Mouse (Mus musculus) mouse embryonic stem cell (cell line): ENCODE results near the gene Dhrs3.

Source experiments
- in situ Hi-C, 2 experiments: fragments of 300-500 bp; cut with MboI; formaldehyde crosslinking; loops; 1 replicate in 1 of 2; 3 replicates in 1 of 2; pipeline ENCODE4 v1.14.3; 2019 to 2020; ENCODE audit warnings: low sequenced_read_pairs in 2 of 2, low pct_unique_long_range_greater_than_20kb in 1 of 2, mixed read lengths in 1 of 2; ENCODE audit not compliant: unreplicated experiment in 1 of 2

Dhrs3 gene

DNA sequence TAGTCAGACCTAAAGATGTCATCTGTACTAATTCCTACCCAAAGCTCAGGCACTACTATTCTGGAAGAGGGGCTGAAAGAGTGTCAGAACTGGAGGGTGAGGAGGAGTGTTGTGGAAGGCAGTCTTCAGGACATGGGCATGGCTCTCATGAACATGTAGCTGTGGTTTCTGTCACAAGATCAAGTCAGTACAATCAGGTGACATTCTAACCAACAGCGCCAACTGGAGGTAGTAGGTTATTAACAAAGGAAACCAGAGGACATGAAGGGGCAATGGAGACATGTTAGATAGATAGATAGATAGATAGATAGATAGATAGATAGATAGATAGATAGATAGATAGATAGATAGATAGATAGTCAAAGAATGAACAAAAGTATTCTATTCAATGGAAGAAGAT lies 60.8 kb downstream of the Dhrs3 start:
- in situ Hi-C loops, result no loop called here

DNA sequence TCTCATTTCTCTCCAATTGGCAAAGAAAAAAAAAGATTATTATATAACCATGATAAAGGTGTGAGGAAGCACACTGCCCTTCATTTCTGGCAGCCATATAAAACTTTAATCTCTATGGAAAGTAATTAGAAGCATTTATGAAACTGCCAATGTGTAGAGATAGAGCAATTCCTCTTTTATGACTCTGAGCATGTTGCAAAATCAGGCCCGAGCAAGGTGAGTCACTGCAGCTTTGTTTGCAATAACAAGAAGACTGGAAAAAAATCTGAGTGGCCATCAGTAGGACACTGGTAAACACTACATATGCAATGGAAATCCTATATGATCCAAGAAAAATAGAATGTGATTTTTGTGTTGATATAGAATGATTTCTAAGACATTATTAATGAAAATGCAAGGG lies 63.2 kb downstream of the Dhrs3 start:
- in situ Hi-C loops, result no loop called here

DNA sequence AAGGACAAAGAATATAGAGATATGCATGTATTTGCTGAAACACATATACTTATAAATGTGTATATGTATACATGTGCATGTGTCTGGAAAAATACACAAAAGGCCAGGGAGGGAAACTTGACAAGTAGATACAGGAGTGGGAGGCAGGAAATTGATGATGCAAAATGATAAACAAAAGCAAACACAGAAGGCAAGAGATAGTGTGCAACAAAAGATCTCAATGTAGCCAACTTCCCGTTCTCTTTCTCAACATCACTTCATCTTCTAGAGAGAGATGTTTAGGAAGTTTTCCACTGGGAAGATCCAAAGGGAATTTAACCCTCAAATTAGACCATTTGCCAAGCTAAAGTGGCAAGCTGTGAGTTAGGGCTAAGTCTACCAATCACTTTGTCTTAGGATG lies 63.7 kb downstream of the Dhrs3 start:
- in situ Hi-C loops, result no loop called here

DNA sequence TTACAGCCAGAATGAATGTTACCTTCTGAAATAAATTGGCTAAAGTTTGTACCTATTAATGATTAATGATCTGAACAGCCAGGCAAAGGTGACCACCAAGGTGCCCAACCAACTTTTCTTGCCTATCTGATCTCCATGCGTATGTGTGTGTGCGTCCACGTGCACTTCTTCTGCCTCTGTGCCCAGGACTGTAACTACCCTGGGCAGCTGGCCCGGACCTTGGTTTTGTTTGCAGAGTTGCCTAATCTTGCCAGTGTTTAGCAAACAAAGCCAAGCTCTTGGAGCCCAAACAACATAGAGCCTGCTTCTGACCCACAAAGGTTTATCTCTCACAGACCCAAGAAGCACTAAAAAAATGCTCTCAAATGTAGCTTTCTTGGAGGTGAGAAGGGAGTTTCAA lies 64.6 kb downstream of the Dhrs3 start:
- in situ Hi-C loops, result no loop called here

DNA sequence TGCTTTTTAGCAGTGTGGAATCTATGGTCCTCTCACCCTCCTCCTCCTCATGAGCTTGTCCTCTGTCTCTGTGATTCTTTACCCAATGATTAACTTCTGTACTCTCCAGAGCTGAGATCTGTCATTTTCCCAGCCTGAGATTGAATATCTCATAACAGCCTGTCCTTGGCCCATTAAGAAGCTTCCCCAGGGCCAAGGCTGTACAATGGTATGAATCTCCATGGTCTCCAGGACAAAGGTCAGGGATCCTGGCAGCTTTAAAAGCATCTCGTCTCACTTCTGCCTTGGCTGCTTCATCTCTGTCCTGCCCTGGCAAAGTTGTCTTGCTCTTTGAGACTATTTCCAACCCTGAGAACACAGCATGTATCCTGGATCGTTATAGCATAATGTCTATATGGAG lies 65.1 kb downstream of the Dhrs3 start:
- in situ Hi-C loops, result no loop called here

DNA sequence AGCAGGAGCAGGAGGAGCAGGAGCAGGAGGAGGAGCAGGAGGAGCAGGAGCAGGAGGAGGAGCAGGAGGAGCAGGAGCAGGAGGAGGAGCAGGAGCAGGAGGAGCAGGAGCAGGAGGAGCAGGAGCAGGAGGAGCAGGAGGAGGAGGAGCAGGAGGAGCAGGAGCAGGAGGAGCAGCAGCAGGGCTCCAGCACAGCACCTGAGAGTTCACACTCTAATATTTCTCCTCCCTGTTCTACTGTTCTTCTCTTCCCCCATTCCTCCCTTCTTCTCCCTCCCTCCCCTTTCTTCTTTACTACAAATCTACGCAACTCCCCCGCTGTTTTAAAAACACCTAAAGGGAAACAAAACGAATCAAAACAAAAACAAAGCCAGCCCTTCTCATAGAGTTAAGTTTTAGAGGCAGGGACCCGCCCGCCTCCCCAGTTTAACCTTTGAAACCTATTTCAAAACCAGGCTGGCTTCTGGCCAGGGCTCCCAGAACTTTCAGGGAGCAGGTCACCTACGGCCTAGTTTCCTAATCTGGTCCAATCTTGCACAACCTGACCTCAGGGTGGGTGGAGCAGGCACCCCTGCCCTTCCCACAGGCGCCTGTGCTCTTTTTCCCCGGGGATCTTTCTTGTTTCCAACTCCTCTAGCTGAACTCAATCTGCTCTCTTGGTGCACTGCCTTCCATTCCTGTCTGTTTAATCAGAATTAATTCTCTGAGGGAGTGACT lies 67.7 kb downstream of the Dhrs3 start:
- in situ Hi-C loops, result no loop called here

DNA sequence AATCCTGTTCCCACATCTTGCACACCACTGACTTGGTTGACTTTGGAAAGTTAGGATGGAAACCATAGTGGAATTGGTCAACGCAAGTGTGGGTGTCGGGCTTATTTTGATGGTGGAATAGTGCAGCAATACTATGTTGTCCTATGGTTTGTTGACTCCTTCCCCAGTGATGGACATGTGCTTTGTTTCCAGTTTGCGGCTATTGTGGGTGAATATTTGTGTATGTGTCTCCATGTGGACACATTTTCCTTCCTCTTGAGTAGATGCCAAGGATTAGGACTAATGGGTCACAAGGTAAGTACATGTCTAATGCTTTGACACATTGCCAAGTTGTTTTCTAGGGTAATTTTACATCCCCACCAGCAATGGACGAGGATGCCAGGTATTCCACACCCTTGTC lies 68.6 kb downstream of the Dhrs3 start:
- in situ Hi-C loops, result no loop called here

DNA sequence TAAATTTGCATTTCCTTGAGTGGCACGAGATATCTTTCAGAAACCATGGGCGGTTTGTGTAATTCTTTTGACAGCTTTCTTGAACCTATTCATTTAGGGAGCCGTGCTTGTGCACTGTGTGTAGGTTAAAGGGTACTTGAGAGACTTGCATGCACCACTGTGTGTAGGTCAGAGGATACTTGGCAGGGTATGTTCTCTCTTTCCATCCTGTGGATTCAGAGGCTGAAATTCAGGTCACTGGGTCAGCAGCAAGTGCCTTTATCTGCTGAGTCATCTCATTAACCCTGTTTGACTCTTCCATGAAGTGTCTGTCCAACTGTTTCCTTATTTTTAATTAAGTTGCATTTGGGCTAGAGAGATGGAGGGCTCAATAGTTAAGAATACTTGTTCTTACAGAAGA lies 69.1 kb downstream of the Dhrs3 start:
- in situ Hi-C loops, result no loop called here

DNA sequence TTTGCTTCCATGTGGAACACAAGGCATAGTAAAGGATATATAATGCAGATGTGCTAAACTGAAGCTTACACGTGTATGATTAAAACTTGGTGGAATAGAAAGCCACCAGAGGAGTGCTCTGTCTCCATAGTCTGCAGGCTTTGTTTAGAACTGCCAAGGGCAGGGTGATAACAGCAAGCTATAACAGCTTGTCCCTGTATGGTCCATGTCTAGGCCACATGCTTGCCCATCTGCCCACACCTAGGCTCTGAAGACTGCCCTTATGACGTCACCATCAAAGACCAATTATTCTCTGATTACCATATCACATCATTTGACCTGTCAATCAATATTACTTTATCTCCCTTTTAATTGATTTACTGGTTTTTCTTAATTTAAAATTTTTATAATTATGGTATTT lies 72.6 kb downstream of the Dhrs3 start:
- in situ Hi-C loops, result no loop called here

DNA sequence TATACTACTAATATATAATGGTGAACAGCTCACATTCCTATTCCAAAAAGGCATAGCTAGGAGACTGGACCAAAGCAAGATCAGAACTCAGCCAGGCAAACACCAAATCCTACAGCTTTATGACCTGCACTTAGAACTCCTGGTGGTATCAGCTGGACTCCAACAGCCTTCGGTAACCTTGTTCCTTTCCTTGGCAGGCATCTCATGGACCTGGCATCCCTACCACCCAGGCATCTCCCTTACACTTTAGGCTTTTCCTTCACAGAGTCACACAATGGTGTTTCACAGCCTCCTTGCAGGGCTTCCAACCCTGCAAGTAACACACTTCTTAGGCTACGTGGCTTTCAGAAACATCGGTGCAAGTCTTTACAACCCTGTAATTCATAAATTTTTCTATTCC lies 75.7 kb downstream of the Dhrs3 start:
- in situ Hi-C loops, result no loop called here

DNA sequence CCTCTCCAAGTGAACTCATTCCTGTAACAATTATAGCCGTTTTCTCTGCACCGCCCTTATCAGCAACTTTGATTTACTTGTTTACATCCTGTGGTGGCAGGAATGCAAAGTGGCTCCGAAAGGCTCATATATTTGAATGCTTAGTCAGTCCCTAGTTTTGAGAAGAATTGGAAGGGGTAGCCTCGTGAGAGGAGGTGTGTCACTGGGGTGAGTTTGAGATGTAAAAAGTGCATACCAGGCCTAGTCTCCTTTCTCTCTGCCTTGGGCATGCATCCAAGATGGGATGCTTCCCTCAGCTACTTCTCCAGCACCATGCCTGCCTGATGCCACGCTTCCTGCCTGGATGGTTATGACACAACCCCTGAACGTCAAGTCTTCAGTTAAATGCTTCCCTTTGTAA lies 76.4 kb downstream of the Dhrs3 start:
- in situ Hi-C loops, result no loop called here

DNA sequence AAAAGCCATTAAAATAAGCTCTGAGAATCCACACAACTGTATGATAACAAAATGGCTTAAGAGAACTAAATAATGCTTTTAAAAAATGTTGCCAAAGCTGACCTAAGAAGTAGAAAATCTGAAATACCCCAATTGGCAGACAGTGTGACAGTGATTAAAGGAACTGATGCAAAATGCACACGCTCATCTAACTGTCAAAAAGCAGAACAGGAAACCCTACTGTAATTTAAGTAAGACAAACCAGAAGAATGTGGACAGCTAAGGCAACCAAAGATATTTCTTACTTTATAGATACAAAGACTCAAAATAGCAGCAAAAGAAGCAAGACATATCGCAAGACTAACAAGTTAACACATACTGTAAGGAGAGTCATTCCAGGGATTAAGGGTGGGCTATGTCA lies 78.4 kb downstream of the Dhrs3 start:
- in situ Hi-C loops, result no loop called here

DNA sequence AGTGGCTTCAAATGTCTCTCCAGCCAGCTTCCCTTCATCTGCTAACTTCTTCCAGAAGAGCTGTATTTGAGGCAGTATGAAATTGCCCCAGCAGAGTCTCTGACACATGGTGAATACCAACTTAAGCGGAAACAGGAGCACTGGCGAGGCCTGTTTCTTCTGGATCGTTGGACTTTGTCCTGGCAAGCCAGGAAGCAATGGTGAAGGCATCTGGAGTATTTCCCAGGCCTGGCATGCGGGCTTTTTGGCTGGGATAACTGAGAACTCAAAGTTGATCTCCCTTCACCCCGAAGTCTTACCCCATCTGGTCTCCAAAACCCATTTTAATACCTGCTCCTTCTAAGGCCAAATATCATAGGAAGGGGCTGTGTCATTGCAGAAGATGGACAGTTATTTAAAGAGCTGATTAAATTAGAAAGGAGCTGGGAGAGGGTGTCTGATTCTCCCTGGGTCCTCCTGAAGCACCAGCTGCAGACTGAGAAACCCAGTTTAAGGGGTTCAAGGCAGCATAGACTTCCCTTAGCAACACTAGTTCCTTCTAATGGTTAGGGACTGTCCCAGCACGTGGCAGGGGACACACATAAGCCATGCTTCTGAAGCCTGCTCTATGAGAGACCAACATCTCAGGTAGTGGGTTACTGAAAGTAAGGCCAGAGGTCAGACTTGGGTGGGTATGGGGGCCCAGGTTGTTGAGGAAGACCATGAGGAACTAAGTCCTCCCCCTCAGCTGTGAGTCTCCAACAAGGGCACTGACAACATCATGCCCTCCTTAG lies 80.5 kb downstream of the Dhrs3 start:
- in situ Hi-C loops, result no loop called here

DNA sequence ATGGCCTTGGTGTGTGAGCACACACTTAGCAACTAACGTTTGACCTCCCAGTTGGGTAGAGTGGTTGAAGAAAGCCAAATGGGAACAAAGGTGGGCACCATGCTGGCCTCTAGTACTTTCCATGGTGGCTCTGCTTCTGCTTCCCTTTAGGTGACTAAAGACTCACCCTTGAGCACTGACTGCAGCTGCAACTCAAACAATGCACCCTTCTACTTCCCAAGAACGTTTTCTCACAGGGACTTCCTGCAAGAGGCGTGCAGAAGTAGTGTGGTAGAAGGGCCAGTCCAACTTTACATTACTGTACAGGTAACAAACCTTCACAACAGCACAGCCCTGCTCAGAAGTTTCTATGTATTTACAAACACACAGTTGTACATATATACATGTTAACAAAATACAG lies 81.8 kb downstream of the Dhrs3 start:
- in situ Hi-C loops, result no loop called here

DNA sequence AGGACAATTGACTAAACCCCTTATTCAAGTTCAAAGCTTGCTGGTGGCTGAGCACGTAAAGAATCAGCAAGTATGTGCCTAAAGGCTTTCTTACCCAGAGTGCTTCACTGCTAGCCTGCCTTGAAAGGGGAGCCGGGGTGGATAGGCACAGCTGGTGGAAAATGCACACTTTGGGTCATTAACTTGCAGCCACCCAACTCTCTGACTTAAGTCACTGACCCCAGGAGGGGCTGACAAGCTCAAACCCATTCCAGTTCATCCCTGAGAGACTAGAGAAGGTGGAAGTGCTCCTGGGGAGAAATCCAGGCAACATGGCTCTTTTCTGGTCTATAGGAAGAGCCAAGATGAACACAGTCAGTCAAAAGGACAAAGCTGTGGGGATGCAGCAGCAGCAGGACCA lies 82.9 kb downstream of the Dhrs3 start:
- in situ Hi-C loops, result no loop called here

DNA sequence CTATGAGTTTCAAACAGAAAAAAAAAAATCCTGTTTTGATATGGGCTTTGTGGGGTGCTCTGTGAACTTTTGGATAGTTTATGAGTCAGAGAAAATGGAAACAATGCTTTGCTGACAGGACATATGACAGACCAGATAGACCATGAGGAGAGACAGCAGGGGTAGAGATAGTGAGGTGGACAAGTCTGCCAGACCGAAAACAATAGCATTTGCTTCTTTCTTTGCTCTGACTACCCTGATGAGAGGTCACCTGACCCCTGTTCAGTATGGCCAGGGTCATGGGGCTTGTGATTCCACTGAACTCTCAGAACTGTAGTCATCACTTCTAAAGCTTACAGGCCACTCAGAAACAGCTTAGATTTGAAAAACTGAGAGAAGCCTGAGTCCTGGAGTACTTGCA lies 84.4 kb downstream of the Dhrs3 start:
- in situ Hi-C loops, result no loop called here
